Mouse (Mus musculus) stomach, embryonic 14.5 days (tissue): ENCODE data around the gene Ss18l1. TPM values are rescaled to one million over a fixed set of nuclear protein-coding genes. Genes with fewer than 3 reads are reported as not detected.

Source experiments
- ATAC-seq: fragments of 200-750 bp; cut with Nextera tagmentation; 2 replicates; pipeline ENCODE4 v1.8.0; 2017; ENCODE audit warnings: low read depth, moderate TSS enrichment; ENCODE audit not compliant: insufficient number of reproducible peaks, insufficient read depth, low FRiP score
- H3K27ac ChIP-seq: fragments of 300-500 bp; sonication (generic); 2 replicates; pipeline ENCODE4 v1.5.1; 2014; ENCODE audit warnings: mild to moderate bottlenecking, low read length, moderate library complexity, mixed read lengths
- H3K27me3 ChIP-seq: fragments of 300-500 bp; sonication (generic); 2 replicates; pipeline ENCODE4 v1.6.1; 2014; ENCODE audit warnings: low read length, control low read depth, mixed read lengths; ENCODE audit not compliant: control insufficient read depth, insufficient read depth
- H3K36me3 ChIP-seq: fragments of 300-500 bp; sonication (generic); 2 replicates; pipeline ENCODE4 v1.6.1; 2014; ENCODE audit warnings: mild to moderate bottlenecking, control low read depth, low read length, moderate library complexity, mixed read lengths; ENCODE audit not compliant: control insufficient read depth, insufficient read depth
- H3K4me1 ChIP-seq: fragments of 300-500 bp; sonication (generic); 2 replicates; pipeline ENCODE4 v1.6.1; 2014; ENCODE audit warnings: low read length, control low read depth, mixed read lengths; ENCODE audit not compliant: control insufficient read depth, insufficient read depth
- H3K4me2 ChIP-seq: fragments of 300-500 bp; sonication (generic); replicated peaks from 2 replicates; pipeline ENCODE4 v1.6.1; 2014; ENCODE audit warnings: low read depth, low read length, control low read depth
- H3K4me3 ChIP-seq: fragments of 300-500 bp; sonication (generic); 2 replicates; pipeline ENCODE4 v1.5.1; 2014; ENCODE audit warnings: low read depth, low read length, control low read depth
- H3K9ac ChIP-seq: fragments of 300-500 bp; sonication (generic); replicated peaks from 2 replicates; pipeline ENCODE4 v1.6.1; 2014; ENCODE audit warnings: low read depth, mild to moderate bottlenecking, control low read depth, low read length, moderate library complexity, mixed read lengths
- H3K9me3 ChIP-seq: fragments of 300-500 bp; sonication (generic); 2 replicates; pipeline ENCODE4 v1.6.1; 2016; ENCODE audit warnings: low read depth, low read length, control low read depth; ENCODE audit not compliant: control insufficient read depth
- WGBS: fragments of 180-500 bp; shearing (Covaris S2); extraction: QIAGEN DNeasy Blood & Tissue Kit; methylation state at CpG from one replicate; pipeline ENCODE4 v1.1.7; 2014; 5-methylcytosine and 5-hydroxymethylcytosine counted together
- polyA plus RNA-seq: library from polyadenylated mRNA; unstranded; fragments of >200 nt; fragmentation: Nextera tagmentation; extraction: Ambion mirVana; gene quantifications from 2 replicates; pipeline ENCODE4 v1.2.1, GENCODE M21; 2014

Ss18l1 gene
- polyA plus RNA-seq, 1 experiment from 2014 or later: 4.6 TPM

- no peak for ATAC-seq
- 71% methylated on average over 16 of the region's 16 CpGs for WGBS
- Histone ChIP-seq H3K36me3 (no peaks in the 10 kb centered on the region; the same call in 1 of the 2 replicates), H3K4me3 (no peak overlapping the region), H3K9me3 (no peaks in the 10 kb centered on the region), H3K9ac (no peak overlapping the region), H3K4me1 (no peaks in the 10 kb centered on the region), H3K27ac (no peak overlapping the region), H3K4me2 (no peak overlapping the region), H3K27me3 (no peaks in the 10 kb centered on the region)
These were observed 43.8 kb downstream of the Ss18l1 start for GRCm38 (mm10) chr2:180085926-180086636.

GRCm38 (mm10) chr2:180086637-180087027 lies 44.3 kb downstream of the Ss18l1 start:
- ATAC-seq: no peak
- 89% methylated on average over 5 of the region's 5 CpGs for WGBS
- Histone ChIP-seq H3K27ac (no peak overlapping the region), H3K36me3 (no peaks in the 10 kb centered on the region; the same call in 1 of the 2 replicates), H3K4me2 (no peak overlapping the region), H3K9ac (no peak overlapping the region), H3K27me3 (no peaks in the 10 kb centered on the region), H3K4me3 (no peak overlapping the region), H3K4me1 (no peaks in the 10 kb centered on the region), H3K9me3 (no peaks in the 10 kb centered on the region)

DNA sequence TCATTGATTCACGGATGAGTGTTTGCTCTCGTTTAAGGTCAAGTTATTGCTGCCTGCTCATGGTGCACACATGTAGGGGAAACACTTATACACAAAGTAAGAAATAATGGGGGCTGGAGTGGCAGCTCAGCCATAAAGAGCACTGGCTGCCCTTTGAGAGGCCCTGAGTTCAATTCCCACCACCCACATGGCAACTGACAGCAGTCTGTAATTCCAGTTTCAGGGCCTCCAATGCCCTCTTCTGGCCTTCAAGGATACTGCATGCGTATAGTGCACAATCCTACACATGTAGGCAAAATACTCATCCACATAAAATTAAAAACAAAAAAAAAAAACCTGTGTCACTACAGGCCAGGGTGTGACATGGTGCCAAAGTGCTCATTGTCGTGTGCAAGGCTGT lies 45.2 kb downstream of the Ss18l1 start:
- no peak overlapping the region for H3K4me2 ChIP-seq
- no peak for ATAC-seq
- WGBS: 86% methylated on average over 4 of the region's 4 CpGs

GRCm38 (mm10) chr2:180090285-180090684 lies 48.0 kb downstream of the Ss18l1 start:
- no peak; the same call in 1 of the 2 replicates for ATAC-seq
- Histone ChIP-seq H3K4me3 (no peak overlapping the region), H3K27ac (no peak overlapping the region), H3K27me3 (no peaks in the 10 kb centered on the region), H3K9me3 (no peaks in the 10 kb centered on the region), H3K36me3 (no peaks in the 10 kb centered on the region), H3K4me1 (no peaks in the 10 kb centered on the region), H3K4me2 (no peak overlapping the region), H3K9ac (no peak overlapping the region)
- 59% methylated on average over 11 of the region's 11 CpGs for WGBS

More for the DNA sequence above, 45.2 kb downstream of the Ss18l1 start:
- Histone ChIP-seq H3K4me1 (no peaks in the 10 kb centered on the region), H3K9ac (no peak overlapping the region), H3K27ac (no peak overlapping the region), H3K9me3 (no peaks in the 10 kb centered on the region), H3K36me3 (no peaks in the 10 kb centered on the region; the same call in 1 of the 2 replicates), H3K4me3 (no peak overlapping the region), H3K27me3 (no peaks in the 10 kb centered on the region)

GRCm38 (mm10) chr2:180095711-180096110 lies 53.4 kb downstream of the Ss18l1 start:
- Histone ChIP-seq H3K27me3 (0 out of 2 replicates have a peak, but pooled peaks cover 4% of the 10 kb centered on the region), H3K4me2 (no peak overlapping the region), H3K36me3 (no peaks in the 10 kb centered on the region), H3K4me3 (no peak overlapping the region), H3K4me1 (no peaks in the 10 kb centered on the region), H3K9me3 (no peaks in the 10 kb centered on the region), H3K27ac (no peak overlapping the region), H3K9ac (no peak overlapping the region)
- 37% methylated on average over 5 of the region's 5 CpGs for WGBS
- ATAC-seq: no peak

- ATAC-seq: no peak
- no peak overlapping the region for H3K4me3 ChIP-seq
- WGBS: 48% methylated on average over 3 of the region's 3 CpGs
- peaks cover 22% of the 10 kb centered on the region for H3K27me3 ChIP-seq
- no peaks in the 10 kb centered on the region for H3K4me1 ChIP-seq
- H3K36me3 ChIP-seq: no peaks in the 10 kb centered on the region
- no peaks in the 10 kb centered on the region for H3K9me3 ChIP-seq
- no peak overlapping the region for H3K27ac ChIP-seq
- H3K9ac ChIP-seq: no peak overlapping the region
- no peak overlapping the region for H3K4me2 ChIP-seq
These were observed 55.3 kb downstream of the Ss18l1 start for GRCm38 (mm10) chr2:180097585-180097984.

DNA sequence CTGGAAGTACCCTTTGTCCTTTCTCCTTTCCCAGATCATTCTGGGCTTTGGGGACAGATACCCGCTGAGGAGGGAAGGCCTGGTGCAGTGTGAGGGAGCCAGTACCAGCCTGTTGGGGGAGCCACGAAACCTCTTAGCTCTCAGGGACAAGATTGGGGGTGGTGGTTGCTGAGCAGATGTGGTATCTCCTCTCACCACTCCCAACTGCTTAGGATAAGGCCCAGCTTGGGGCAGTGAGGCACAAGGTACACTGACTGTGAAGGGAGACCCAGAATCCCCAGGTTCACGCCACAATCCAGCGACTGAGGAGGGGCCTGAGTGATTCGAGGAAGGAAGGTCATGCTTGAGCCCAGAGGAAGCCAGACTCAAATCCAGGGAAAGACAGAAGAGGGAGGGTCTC lies 55.9 kb downstream of the Ss18l1 start:
- peaks cover 27% of the 10 kb centered on the region for H3K27me3 ChIP-seq
- no peaks in the 10 kb centered on the region for H3K9me3 ChIP-seq
- no peaks in the 10 kb centered on the region for H3K36me3 ChIP-seq
- H3K4me1 ChIP-seq: peaks cover 2% of the 10 kb centered on the region; the same call in 1 of the 2 replicates
- H3K4me3 ChIP-seq: no peak overlapping the region
- H3K4me2 ChIP-seq: no peak overlapping the region
- 46% methylated on average over 5 of the region's 5 CpGs for WGBS
- no peak overlapping the region for H3K9ac ChIP-seq
- no peak overlapping the region for H3K27ac ChIP-seq
- no peak for ATAC-seq

DNA sequence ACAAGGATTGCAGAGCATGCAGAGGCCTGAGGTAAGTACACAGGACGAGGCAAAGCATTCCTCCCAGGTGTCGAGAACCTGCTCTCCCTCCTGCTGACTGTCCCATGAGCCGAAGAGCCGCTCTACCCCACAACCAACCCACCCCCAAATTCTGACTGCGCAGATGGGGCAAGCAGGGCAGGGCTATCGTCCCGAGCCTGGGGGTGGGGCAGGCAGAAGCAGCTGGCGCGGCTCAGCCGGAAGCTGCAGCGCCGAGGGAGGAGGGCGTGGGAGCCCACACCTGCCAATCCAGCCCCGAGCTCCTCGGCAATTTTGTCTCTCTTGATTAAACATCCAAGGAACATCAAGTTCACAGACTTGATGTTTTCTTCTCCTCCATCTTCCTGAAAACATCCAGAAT lies 57.2 kb downstream of the Ss18l1 start:
- H3K9me3 ChIP-seq: no peaks in the 10 kb centered on the region
- H3K4me3 ChIP-seq: no peak overlapping the region
- no peak overlapping the region for H3K27ac ChIP-seq
- 3% methylated on average over 15 of the region's 15 CpGs for WGBS
- no peak overlapping the region for H3K9ac ChIP-seq
- H3K36me3 ChIP-seq: no peaks in the 10 kb centered on the region
- H3K27me3 ChIP-seq: peaks cover 40% of the 10 kb centered on the region
- no peak overlapping the region for H3K4me2 ChIP-seq
- no peak for ATAC-seq
- H3K4me1 ChIP-seq: peaks cover 12% of the 10 kb centered on the region
